Mouse (Mus musculus): ENCODE measurements around the gene Nr1h3. TPM values are rescaled to one million over a fixed set of nuclear protein-coding genes. Genes with fewer than 3 reads are reported as not detected.

The Nr1h3 gene
- polyA plus RNA-seq, 1 experiment from 2014 or later: 1.7 TPM

- H3K4me1 ChIP-seq (ENCODE audit: control insufficient read depth, insufficient read depth, low read length): 0 out of 2 replicates have a peak, but pooled peaks cover 3% of the 10 kb centered on the region
- 65% methylated on average over 5 of the region's 5 CpGs for WGBS
- H3K27me3 ChIP-seq (ENCODE audit: control insufficient read depth, insufficient read depth, low read length): no peaks in the 10 kb centered on the region
- no peak for ATAC-seq (ENCODE audit: low FRiP score, low TSS enrichment)
- no peaks in the 10 kb centered on the region for H3K9me3 ChIP-seq (ENCODE audit: control insufficient read depth, low read length)
- H3K36me3 ChIP-seq (ENCODE audit: control insufficient read depth, insufficient read depth, low read length): peaks cover 3% of the 10 kb centered on the region; the same call in 1 of the 2 replicates
- no peak overlapping the region for H3K27ac ChIP-seq (ENCODE audit: low read depth, low read length)
- no peak overlapping the region for H3K4me3 ChIP-seq (ENCODE audit: low read length)
- no peak overlapping the region for H3K4me2 ChIP-seq (replicated peaks; ENCODE audit: low read depth, low read length)
- no peak overlapping the region for H3K9ac ChIP-seq (ENCODE audit: low read depth, low read length)
These were observed 63.3 kb downstream of the Nr1h3 start for GRCm38 (mm10) chr2:91139311-91139710.

DNA sequence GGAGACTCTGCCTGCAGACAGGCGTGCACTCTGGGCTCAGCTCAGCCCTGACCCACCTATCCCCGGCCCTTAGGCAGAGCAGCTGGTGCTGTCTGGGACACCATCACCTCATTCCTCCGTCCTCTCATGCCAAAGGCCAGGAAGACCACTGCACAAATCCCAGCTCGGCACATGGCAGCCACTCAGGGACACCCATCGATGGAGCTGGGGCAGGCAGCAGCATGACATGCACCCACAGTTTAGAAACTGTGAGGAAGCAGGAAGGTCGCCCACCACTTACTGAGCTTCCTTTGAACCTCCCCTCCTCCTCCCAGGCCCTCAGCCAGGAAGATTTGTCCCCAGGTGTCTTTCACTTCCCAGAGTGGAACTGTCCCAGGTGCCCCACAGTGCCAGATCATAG, 65.2 kb downstream of the Nr1h3 start:
- 87% methylated on average over 6 of the region's 6 CpGs for WGBS
- H3K4me3 ChIP-seq (ENCODE audit: low read length): no peak overlapping the region
- ATAC-seq (ENCODE audit: low FRiP score, low TSS enrichment): no peak

GRCm38 (mm10) chr2:91136513-91137412, 65.9 kb downstream of the Nr1h3 start:
- peaks cover 3% of the 10 kb centered on the region; the same call in 1 of the 2 replicates for H3K36me3 ChIP-seq (ENCODE audit: control insufficient read depth, insufficient read depth, low read length)
- WGBS: 79% methylated on average over 11 of the region's 11 CpGs
- no peak overlapping the region for H3K9ac ChIP-seq (ENCODE audit: low read depth, low read length)
- no peaks in the 10 kb centered on the region for H3K27me3 ChIP-seq (ENCODE audit: control insufficient read depth, insufficient read depth, low read length)
- H3K4me2 ChIP-seq (replicated peaks; ENCODE audit: low read depth, low read length): no peak overlapping the region
- H3K27ac ChIP-seq (ENCODE audit: low read depth, low read length): no peak overlapping the region
- no peak for ATAC-seq (ENCODE audit: low FRiP score, low TSS enrichment)
- no peak overlapping the region for H3K4me3 ChIP-seq (ENCODE audit: low read length)
- H3K4me1 ChIP-seq (ENCODE audit: control insufficient read depth, insufficient read depth, low read length): 0 out of 2 replicates have a peak, but pooled peaks cover 3% of the 10 kb centered on the region
- no peaks in the 10 kb centered on the region for H3K9me3 ChIP-seq (ENCODE audit: control insufficient read depth, low read length)

More for the DNA sequence above, 65.2 kb downstream of the Nr1h3 start:
- Histone ChIP-seq H3K36me3 (ENCODE audit: control insufficient read depth, insufficient read depth, low read length) (peaks cover 3% of the 10 kb centered on the region; the same call in 1 of the 2 replicates), H3K9me3 (ENCODE audit: control insufficient read depth, low read length) (no peaks in the 10 kb centered on the region), H3K9ac (ENCODE audit: low read depth, low read length) (no peak overlapping the region), H3K4me1 (ENCODE audit: control insufficient read depth, insufficient read depth, low read length) (0 out of 2 replicates have a peak, but pooled peaks cover 3% of the 10 kb centered on the region), H3K4me2 (replicated peaks; ENCODE audit: low read depth, low read length) (no peak overlapping the region), H3K27me3 (ENCODE audit: control insufficient read depth, insufficient read depth, low read length) (no peaks in the 10 kb centered on the region), H3K27ac (ENCODE audit: low read depth, low read length) (no peak overlapping the region)

Other genes starting within 250 kb of the Nr1h3 start
- 0.74 and 2.0 TPM in 2 replicates for gene Rapsn, start 167.2 kb downstream of the Nr1h3 start, polyA plus RNA-seq (2014; fragmentation: Nextera tagmentation; extraction: Ambion mirVana)
- gene Psmc3, start 148.8 kb downstream of the Nr1h3 start, polyA plus RNA-seq (2014; fragmentation: Nextera tagmentation; extraction: Ambion mirVana): 356 and 399 TPM in 2 replicates
- 31.1 and 32.8 TPM in 2 replicates for gene Slc39a13, start 132.4 kb downstream of the Nr1h3 start, polyA plus RNA-seq (2014; fragmentation: Nextera tagmentation; extraction: Ambion mirVana)
- 2.2 and 3.7 TPM in 2 replicates for gene Spi1, start 120.4 kb downstream of the Nr1h3 start, polyA plus RNA-seq (2014; fragmentation: Nextera tagmentation; extraction: Ambion mirVana)
- gene Mybpc3, start 84.7 kb downstream of the Nr1h3 start, polyA plus RNA-seq (2014; fragmentation: Nextera tagmentation; extraction: Ambion mirVana): not detected in 2 replicates
- gene Madd, start 19.0 kb downstream of the Nr1h3 start, polyA plus RNA-seq (2014; fragmentation: Nextera tagmentation; extraction: Ambion mirVana): 5.3 and 7.6 TPM in 2 replicates
- gene Acp2, start 51 bp upstream of the Nr1h3 start, polyA plus RNA-seq (2014; fragmentation: Nextera tagmentation; extraction: Ambion mirVana): 15.5 and 25.4 TPM in 2 replicates
- 14.8 and 15.0 TPM in 2 replicates for gene Ddb2, start 34.1 kb upstream of the Nr1h3 start, polyA plus RNA-seq (2014; fragmentation: Nextera tagmentation; extraction: Ambion mirVana)
- 24.3 and 32.8 TPM in 2 replicates for gene Pacsin3, start 53.1 kb upstream of the Nr1h3 start, polyA plus RNA-seq (2014; fragmentation: Nextera tagmentation; extraction: Ambion mirVana)
- gene Arfgap2, start 62.1 kb upstream of the Nr1h3 start, polyA plus RNA-seq (2014; fragmentation: Nextera tagmentation; extraction: Ambion mirVana): 58.6 and 81.6 TPM in 2 replicates
- 65.9 and 73.3 TPM in 2 replicates for gene 1110051M20Rik, start 241.9 kb upstream of the Nr1h3 start, polyA plus RNA-seq (2014; fragmentation: Nextera tagmentation; extraction: Ambion mirVana)